Mouse (Mus musculus) activated CD4-positive, CD25-positive, alpha-beta regulatory T cell, adult 9 weeks (primary cell): Measurements from ENCODE around the gene Col28a1. TPM values are rescaled to one million over a fixed set of nuclear protein-coding genes. Genes with fewer than 3 reads are reported as not detected.

Experiments
- polyA plus RNA-seq: library from polyadenylated mRNA; unstranded; fragments of 100-300 nt; shearing (Covaris generic); gene quantifications from one replicate; pipeline ENCODE4 v1.2.1, GENCODE M21; 2017

The Col28a1 gene
- polyA plus RNA-seq, result not detected

GRCm38 (mm10) chr6:8192517-8192916 is at the start of gene Col28a1:
TSS of gene Col28a1 (minus strand) at chr6:8192617.

GRCm38 (mm10) chr6:8209047-8209865 is 16.8 kb upstream of the Col28a1 start, which contains the start of gene Mios:
TSS of gene Mios (plus strand) at chr6:8209222.

Other genes with a start within 250 kb of the Col28a1 start
- gene Mios, start 16.6 kb upstream of the Col28a1 start, polyA plus RNA-seq, result 18.6 TPM
- gene Rpa3, start 66.6 kb upstream of the Col28a1 start, polyA plus RNA-seq, result 75.9 TPM
- gene Umad1, start 66.7 kb upstream of the Col28a1 start, polyA plus RNA-seq, result 19.1 TPM
- 5.5 TPM for gene Gm45062, start 66.8 kb upstream of the Col28a1 start, polyA plus RNA-seq